Mouse (Mus musculus): Measurements from ENCODE around the gene Ier3. TPM values are rescaled to one million over a fixed set of nuclear protein-coding genes. Genes with fewer than 3 reads are reported as not detected.

Gene Ier3
- polyA plus RNA-seq, 1 experiment from 2014 or later, result 27.3 TPM

DNA sequence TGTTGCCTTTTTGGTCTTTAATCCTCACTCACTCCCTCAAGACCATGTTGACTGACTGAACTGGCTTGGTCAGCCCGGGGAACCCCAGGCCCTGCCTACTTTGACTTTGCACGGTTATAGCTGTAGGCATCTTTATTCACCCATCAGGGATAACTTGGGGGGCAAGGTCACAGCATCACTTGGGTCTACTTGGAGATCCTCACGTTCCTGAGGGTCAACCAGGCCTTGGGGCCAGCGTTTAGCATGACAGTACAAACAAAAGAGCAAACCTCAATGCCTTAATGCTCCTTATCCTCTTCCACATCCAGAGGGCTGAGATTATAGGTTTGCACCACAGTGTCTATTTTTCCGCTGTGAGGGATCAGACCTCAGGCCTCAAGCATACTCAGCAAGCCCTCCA lies 9.2 kb upstream of the Ier3 start:
- Histone ChIP-seq H3K27ac (replicated peaks in 1 of 2; ENCODE audit: control insufficient read depth in 1 of 2, insufficient read depth in 1 of 2, low read depth in 2 of 2, low read length in 2 of 2) (peak overlapping the region; percentile 99), H3K27me3 (ENCODE audit: control insufficient read depth, insufficient read depth, low read length) (no peaks in the 10 kb centered on the region), H3K9me3 (ENCODE audit: control insufficient read depth, low read length) (no peaks in the 10 kb centered on the region), H3K4me1 (ENCODE audit: control insufficient read depth in 2 of 2, insufficient read depth in 2 of 2, low read length in 2 of 2) (peaks cover 48 to 65% of the 10 kb centered on the region in 2 experiments), H3K4me2 (ENCODE audit: low read length) (no peak overlapping the region; the same call in 1 of the 2 replicates), H3K9ac (ENCODE audit: low read length) (peak overlapping the region; percentile 59), H3K36me3 (ENCODE audit: control insufficient read depth, insufficient read depth, low read length) (no peaks in the 10 kb centered on the region), H3K4me3 (ENCODE audit: control insufficient read depth in 1 of 2, insufficient read depth in 1 of 2, low read depth in 1 of 2, low read length in 2 of 2) (no peak overlapping the region)
- WGBS, result 78% methylated on average over 5 of the region's 5 CpGs
- ATAC-seq (ENCODE audit: insufficient number of reproducible peaks, insufficient read depth, low FRiP score, low read depth), result no peak

DNA sequence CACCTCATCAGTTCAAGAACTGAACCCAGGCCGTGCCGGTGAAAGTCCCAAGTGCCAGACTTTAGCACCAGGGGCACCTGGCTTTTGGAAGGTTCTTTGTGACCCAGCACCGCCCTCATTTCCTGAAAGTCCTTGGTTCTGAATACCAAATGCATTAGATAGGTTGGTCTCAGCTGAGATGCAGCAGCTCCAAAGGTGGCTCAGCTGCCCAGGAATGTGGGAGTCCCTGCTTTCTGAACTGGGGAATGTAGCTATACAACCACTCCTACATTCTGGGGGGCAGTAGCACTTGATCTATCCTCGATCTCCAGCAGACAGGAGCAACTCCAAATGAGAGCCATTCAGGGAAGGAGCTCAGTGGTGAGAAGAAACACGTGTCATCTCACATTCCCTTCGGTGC lies 8.7 kb upstream of the Ier3 start:
- H3K4me3 ChIP-seq (ENCODE audit: control insufficient read depth in 1 of 2, insufficient read depth in 1 of 2, low read depth in 1 of 2, low read length in 2 of 2), result no peak overlapping the region
- no peak; the same call in 1 of the 2 replicates for ATAC-seq (ENCODE audit: insufficient number of reproducible peaks, insufficient read depth, low FRiP score, low read depth)
- H3K4me2 ChIP-seq (ENCODE audit: low read length), result peak overlapping the region; percentile 19
- H3K4me1 ChIP-seq (ENCODE audit: control insufficient read depth in 2 of 2, insufficient read depth in 2 of 2, low read length in 2 of 2), result peaks cover 49 to 68% of the 10 kb centered on the region in 2 experiments
- no peaks in the 10 kb centered on the region for H3K9me3 ChIP-seq (ENCODE audit: control insufficient read depth, low read length)
- no peaks in the 10 kb centered on the region for H3K27me3 ChIP-seq (ENCODE audit: control insufficient read depth, insufficient read depth, low read length)
- H3K27ac ChIP-seq (replicated peaks in 1 of 2; ENCODE audit: control insufficient read depth in 1 of 2, insufficient read depth in 1 of 2, low read depth in 2 of 2, low read length in 2 of 2), result peak overlapping the region; percentile 99
- 37% methylated on average over 6 of the region's 6 CpGs for WGBS
- H3K36me3 ChIP-seq (ENCODE audit: control insufficient read depth, insufficient read depth, low read length), result no peaks in the 10 kb centered on the region
- peak overlapping the region; percentile 59 for H3K9ac ChIP-seq (ENCODE audit: low read length)

DNA sequence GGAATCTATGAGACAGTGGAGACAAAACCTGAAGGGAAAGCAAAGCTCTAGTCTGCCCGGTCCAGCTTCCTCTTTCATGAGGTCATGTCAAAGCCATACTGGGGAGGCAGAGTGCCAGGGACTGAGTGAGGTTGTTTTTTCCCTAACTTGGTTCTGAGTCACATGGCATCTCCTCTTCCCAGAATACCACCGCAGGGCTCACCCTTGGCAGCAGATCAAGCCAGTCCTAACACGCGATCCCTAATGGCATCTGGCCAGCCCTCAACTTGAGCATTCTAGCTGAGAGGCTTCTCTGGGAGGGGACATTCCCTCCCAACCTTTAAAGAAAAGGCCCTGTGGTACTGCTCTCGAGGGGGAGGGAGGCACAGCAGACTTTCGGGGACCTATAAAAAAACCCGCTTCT lies 8.2 kb upstream of the Ier3 start:
- H3K27ac ChIP-seq (replicated peaks in 1 of 2; ENCODE audit: control insufficient read depth in 1 of 2, insufficient read depth in 1 of 2, low read depth in 2 of 2, low read length in 2 of 2), result peak overlapping the region; percentile 99
- whole genome bisulfite sequencing, result 5% methylated on average over 7 of the region's 7 CpGs
- H3K36me3 ChIP-seq (ENCODE audit: control insufficient read depth, insufficient read depth, low read length), result no peaks in the 10 kb centered on the region
- no peaks in the 10 kb centered on the region for H3K9me3 ChIP-seq (ENCODE audit: control insufficient read depth, low read length)
- peak overlapping the region; percentile 59 for H3K9ac ChIP-seq (ENCODE audit: low read length)
- peaks cover 49 to 68% of the 10 kb centered on the region in 2 experiments for H3K4me1 ChIP-seq (ENCODE audit: control insufficient read depth in 2 of 2, insufficient read depth in 2 of 2, low read length in 2 of 2)
- no peak overlapping the region for H3K4me3 ChIP-seq (ENCODE audit: control insufficient read depth in 1 of 2, insufficient read depth in 1 of 2, low read depth in 1 of 2, low read length in 2 of 2)
- peak; percentile 91 for ATAC-seq (ENCODE audit: insufficient number of reproducible peaks, insufficient read depth, low FRiP score, low read depth)
- H3K27me3 ChIP-seq (ENCODE audit: control insufficient read depth, insufficient read depth, low read length), result no peaks in the 10 kb centered on the region
- peak overlapping the region; percentile 19 for H3K4me2 ChIP-seq (ENCODE audit: low read length)

DNA sequence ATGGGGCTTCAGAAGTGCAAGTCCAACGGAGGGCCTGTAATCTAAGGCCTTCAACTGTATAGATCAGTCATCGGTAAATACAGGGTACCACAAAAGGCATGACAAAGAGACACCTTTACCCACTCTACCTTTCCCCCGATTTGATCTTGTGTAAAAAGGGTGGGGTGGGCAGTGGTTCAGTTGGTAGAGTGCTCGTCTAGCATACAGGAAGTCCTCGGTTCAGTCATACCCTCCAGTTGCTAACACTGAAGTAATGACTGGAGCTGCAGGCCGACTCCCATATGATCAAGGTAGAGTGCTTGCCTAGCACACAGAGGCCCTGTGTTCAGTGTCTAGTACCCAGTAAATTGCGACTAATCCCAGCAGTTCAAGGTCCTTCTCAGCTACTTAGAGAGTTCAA lies 7.8 kb upstream of the Ier3 start:
- peaks cover 49 to 68% of the 10 kb centered on the region in 2 experiments for H3K4me1 ChIP-seq (ENCODE audit: control insufficient read depth in 2 of 2, insufficient read depth in 2 of 2, low read length in 2 of 2)
- H3K27me3 ChIP-seq (ENCODE audit: control insufficient read depth, insufficient read depth, low read length), result no peaks in the 10 kb centered on the region
- no peak overlapping the region for H3K4me3 ChIP-seq (ENCODE audit: control insufficient read depth in 1 of 2, insufficient read depth in 1 of 2, low read depth in 1 of 2, low read length in 2 of 2)
- H3K4me2 ChIP-seq (ENCODE audit: low read length), result no peak overlapping the region; the same call in 1 of the 2 replicates
- peak overlapping the region; percentile 96 to 99 for H3K27ac ChIP-seq (replicated peaks in 1 of 2; ENCODE audit: control insufficient read depth in 1 of 2, insufficient read depth in 1 of 2, low read depth in 2 of 2, low read length in 2 of 2)
- H3K36me3 ChIP-seq (ENCODE audit: control insufficient read depth, insufficient read depth, low read length), result no peaks in the 10 kb centered on the region
- WGBS, result 54% methylated on average over 7 of the region's 7 CpGs
- ATAC-seq (ENCODE audit: insufficient number of reproducible peaks, insufficient read depth, low FRiP score, low read depth), result 0 out of 2 replicates have a peak, but pooled peaks have one; percentile 1
- H3K9ac ChIP-seq (ENCODE audit: low read length), result 0 out of 2 replicates have a peak overlapping the region, but pooled peaks have one; percentile 0
- H3K9me3 ChIP-seq (ENCODE audit: control insufficient read depth, low read length), result no peaks in the 10 kb centered on the region

DNA sequence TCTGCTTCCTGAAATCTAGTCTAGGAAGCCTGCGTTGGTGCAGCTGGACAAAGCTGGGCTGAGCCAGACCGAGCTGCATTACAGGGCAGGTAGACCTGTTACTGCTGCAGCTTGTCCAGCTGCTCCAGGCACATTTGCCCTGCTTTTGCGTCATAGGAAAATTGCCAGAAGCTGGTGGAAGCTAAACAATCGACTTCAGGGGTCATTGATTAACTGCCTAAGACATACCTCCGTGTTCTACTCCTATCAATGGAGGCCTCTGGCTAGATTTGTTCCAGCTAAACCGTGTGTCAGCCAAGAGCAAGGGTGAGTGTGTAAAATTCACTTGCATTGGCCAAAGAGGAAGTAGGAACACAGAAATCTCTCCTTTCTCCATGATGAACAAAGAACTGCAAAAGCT lies 6.8 kb upstream of the Ier3 start:
- Histone ChIP-seq H3K9me3 (ENCODE audit: control insufficient read depth, low read length) (no peaks in the 10 kb centered on the region), H3K4me2 (ENCODE audit: low read length) (no peak overlapping the region), H3K27ac (replicated peaks in 1 of 2; ENCODE audit: control insufficient read depth in 1 of 2, insufficient read depth in 1 of 2, low read depth in 2 of 2, low read length in 2 of 2) (peak overlapping the region; percentile 17 to 99), H3K4me3 (ENCODE audit: control insufficient read depth in 1 of 2, insufficient read depth in 1 of 2, low read depth in 1 of 2, low read length in 2 of 2) (no peak overlapping the region), H3K36me3 (ENCODE audit: control insufficient read depth, insufficient read depth, low read length) (no peaks in the 10 kb centered on the region), H3K4me1 (ENCODE audit: control insufficient read depth in 2 of 2, insufficient read depth in 2 of 2, low read length in 2 of 2) (peaks cover 49 to 68% of the 10 kb centered on the region in 2 experiments), H3K9ac (ENCODE audit: low read length) (peak overlapping the region; percentile 4; the same call in 1 of the 2 replicates), H3K27me3 (ENCODE audit: control insufficient read depth, insufficient read depth, low read length) (no peaks in the 10 kb centered on the region)
- WGBS, result 51% methylated on average over 6 of the region's 6 CpGs
- ATAC-seq (ENCODE audit: insufficient number of reproducible peaks, insufficient read depth, low FRiP score, low read depth), result no peak

DNA sequence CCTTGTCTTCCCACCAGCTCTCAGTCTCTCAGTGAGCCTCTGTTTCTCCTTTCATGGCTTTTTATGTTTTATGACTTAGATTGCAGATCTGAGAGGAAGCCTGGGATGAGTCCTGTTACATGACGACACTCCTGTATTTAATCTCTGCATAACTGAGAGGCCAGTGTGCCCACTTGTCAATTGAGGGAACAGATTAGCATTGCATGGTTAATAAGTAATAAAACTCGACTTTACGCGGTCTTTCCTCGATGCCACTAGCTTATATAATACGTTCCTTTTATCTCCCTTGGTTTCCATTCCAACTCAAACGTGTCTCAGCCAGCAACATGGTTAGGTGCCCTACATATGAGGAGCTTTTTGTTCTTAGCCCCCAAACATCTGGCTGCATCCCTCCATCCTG lies 5.6 kb upstream of the Ier3 start:
- no peaks in the 10 kb centered on the region for H3K9me3 ChIP-seq (ENCODE audit: control insufficient read depth, low read length)
- H3K4me2 ChIP-seq (ENCODE audit: low read length), result peak overlapping the region; percentile 30
- H3K9ac ChIP-seq (ENCODE audit: low read length), result peak overlapping the region; percentile 4; the same call in 1 of the 2 replicates
- no peak for ATAC-seq (ENCODE audit: insufficient number of reproducible peaks, insufficient read depth, low FRiP score, low read depth)
- 52% methylated on average over 7 of the region's 7 CpGs for WGBS
- no peaks in the 10 kb centered on the region for H3K27me3 ChIP-seq (ENCODE audit: control insufficient read depth, insufficient read depth, low read length)
- H3K4me1 ChIP-seq (ENCODE audit: control insufficient read depth in 2 of 2, insufficient read depth in 2 of 2, low read length in 2 of 2), result peaks cover 51 to 65% of the 10 kb centered on the region in 2 experiments
- peak overlapping the region; percentile 69 to 99 for H3K27ac ChIP-seq (replicated peaks in 1 of 2; ENCODE audit: control insufficient read depth in 1 of 2, insufficient read depth in 1 of 2, low read depth in 2 of 2, low read length in 2 of 2)
- no peak overlapping the region for H3K4me3 ChIP-seq (ENCODE audit: control insufficient read depth in 1 of 2, insufficient read depth in 1 of 2, low read depth in 1 of 2, low read length in 2 of 2)
- H3K36me3 ChIP-seq (ENCODE audit: control insufficient read depth, insufficient read depth, low read length), result no peaks in the 10 kb centered on the region

DNA sequence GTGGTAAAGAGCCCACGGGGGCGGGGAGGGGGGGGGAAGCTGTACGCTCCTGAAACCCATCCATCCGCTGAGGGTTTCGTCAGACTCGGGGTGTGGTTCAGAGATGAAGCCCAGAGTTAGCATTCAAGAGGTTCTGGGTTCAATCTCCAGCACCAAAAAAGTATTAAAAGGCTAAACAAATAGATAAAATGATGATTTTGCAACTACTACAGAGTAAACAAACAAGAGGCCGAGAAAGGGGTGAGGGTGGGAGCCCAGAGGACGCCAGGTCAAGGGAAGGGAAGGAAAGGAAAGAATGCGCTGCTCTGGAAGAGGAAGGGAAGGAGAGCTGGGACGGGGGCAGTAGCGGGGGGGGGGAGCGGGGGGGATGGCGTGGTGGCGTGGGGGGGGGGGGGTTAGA lies 4.8 kb upstream of the Ier3 start:
- H3K27ac ChIP-seq (replicated peaks in 1 of 2; ENCODE audit: control insufficient read depth in 1 of 2, insufficient read depth in 1 of 2, low read depth in 2 of 2, low read length in 2 of 2), result peak overlapping the region in 1 of 2 experiments; percentile 99; a peak in 2 of 4 replicates
- no peak for ATAC-seq (ENCODE audit: insufficient number of reproducible peaks, insufficient read depth, low FRiP score, low read depth)

DNA sequence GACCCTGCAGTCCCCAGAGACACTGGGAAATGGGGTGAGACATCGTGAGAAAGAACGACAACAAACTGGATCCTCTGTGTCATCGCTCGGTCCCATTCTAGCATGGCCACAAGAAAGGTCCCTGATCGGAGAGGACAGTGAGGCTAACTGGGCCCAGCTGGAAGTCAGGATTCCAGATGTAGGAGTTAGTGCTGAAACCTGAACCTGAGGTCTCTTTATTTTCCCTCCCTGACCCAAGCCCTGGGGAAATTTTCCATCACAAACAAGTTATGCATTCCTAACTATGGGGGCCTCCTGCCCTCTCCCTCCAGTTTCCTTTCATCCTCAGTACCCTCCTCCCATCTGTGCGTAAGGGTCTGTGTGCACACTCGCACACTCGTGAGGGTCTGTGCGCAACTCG lies 4.3 kb upstream of the Ier3 start:
- Histone ChIP-seq H3K4me2 (ENCODE audit: low read length) (no peak overlapping the region), H3K27me3 (ENCODE audit: control insufficient read depth, insufficient read depth, low read length) (no peaks in the 10 kb centered on the region), H3K4me3 (ENCODE audit: control insufficient read depth in 1 of 2, insufficient read depth in 1 of 2, low read depth in 1 of 2, low read length in 2 of 2) (no peak overlapping the region), H3K27ac (replicated peaks in 1 of 2; ENCODE audit: control insufficient read depth in 1 of 2, insufficient read depth in 1 of 2, low read depth in 2 of 2, low read length in 2 of 2) (0 out of 4 replicates have a peak overlapping the region, but pooled peaks of 1 of the 2 experiments have one; percentile 28), H3K4me1 (ENCODE audit: control insufficient read depth in 2 of 2, insufficient read depth in 2 of 2, low read length in 2 of 2) (peaks cover 42 to 53% of the 10 kb centered on the region in 2 experiments), H3K9ac (ENCODE audit: low read length) (no peak overlapping the region), H3K36me3 (ENCODE audit: control insufficient read depth, insufficient read depth, low read length) (no peaks in the 10 kb centered on the region), H3K9me3 (ENCODE audit: control insufficient read depth, low read length) (no peaks in the 10 kb centered on the region)
- 67% methylated on average over 10 of the region's 10 CpGs for WGBS
- no peak for ATAC-seq (ENCODE audit: insufficient number of reproducible peaks, insufficient read depth, low FRiP score, low read depth)

More for the DNA sequence above, 4.8 kb upstream of the Ier3 start:
- no peaks in the 10 kb centered on the region for H3K27me3 ChIP-seq (ENCODE audit: control insufficient read depth, insufficient read depth, low read length)
- H3K9ac ChIP-seq (ENCODE audit: low read length), result no peak overlapping the region
- 60% methylated on average over 10 of the region's 14 CpGs for WGBS
- H3K4me3 ChIP-seq (ENCODE audit: control insufficient read depth in 1 of 2, insufficient read depth in 1 of 2, low read depth in 1 of 2, low read length in 2 of 2), result no peak overlapping the region
- H3K36me3 ChIP-seq (ENCODE audit: control insufficient read depth, insufficient read depth, low read length), result no peaks in the 10 kb centered on the region
- no peaks in the 10 kb centered on the region for H3K9me3 ChIP-seq (ENCODE audit: control insufficient read depth, low read length)
- no peak overlapping the region for H3K4me2 ChIP-seq (ENCODE audit: low read length)
- peaks cover 44 to 57% of the 10 kb centered on the region in 2 experiments for H3K4me1 ChIP-seq (ENCODE audit: control insufficient read depth in 2 of 2, insufficient read depth in 2 of 2, low read length in 2 of 2)
